In genomic region chr3:96338043-96338442, GRCm38 (mm10) we compare ENCODE assay signal across 31 mouse cellular contexts. TPM values are rescaled to one million over a fixed set of nuclear protein-coding genes. Genes with fewer than 3 reads are reported as not detected.
DNase-seq lines count a peak whose midpoint lies in the region; ATAC-seq lines count a peak whose summit lies in the region.
"Had no signal": no experiment of that assay in that cellular context is flagged by ENCODE, and none has a peak within 500 bp of the region (broad histone marks: within the 10 kb centered on the region; RNA-seq: fewer than 3 reads in every experiment).

No protein-coding gene starts in this region.

- no peak overlapping the region for H3K4me3 ChIP-seq in liver, embryonic 11.5 days (ENCODE audit: low read depth, low read length)
- H3K4me3 ChIP-seq in limb, embryonic 10.5 days: no peak overlapping the region
- H3K4me3 ChIP-seq: embryonic facial prominence, embryonic 13.5 days; erythroblast, embryonic 14.5 days; heart, embryonic 13.5 days; layer of hippocampus, adult 2 months; limb, embryonic 13.5 days; myocyte had no signal

- H3K4me1 ChIP-seq in liver, embryonic 11.5 days (replicated peaks; ENCODE audit: control insufficient read depth, insufficient read depth, low read length): peaks cover 9% of the 10 kb centered on the region
- peaks cover 14% of the 10 kb centered on the region for H3K4me1 ChIP-seq in limb, embryonic 10.5 days

- peak overlapping the region; percentile 26 for H3K4me2 ChIP-seq in liver, embryonic 11.5 days
- H3K4me2 ChIP-seq: embryonic facial prominence, embryonic 13.5 days; heart, embryonic 13.5 days; hindbrain, embryonic 14.5 days; limb, embryonic 13.5 days; lung, embryonic 14.5 days had no signal

- WGBS in liver, embryonic 11.5 days: 64% methylated on average over 8 of the region's 8 CpGs
- 93% methylated on average over 8 of the region's 8 CpGs for WGBS in limb, embryonic 10.5 days

- peak; percentile 31 for DNase-seq in liver, embryonic 11.5 days (ENCODE audit: low spot score)
- DNase-seq in liver: no peak
- peak; percentile 13 for DNase-seq in 416B (ENCODE audit: low read depth)
- DNase-seq in CD4-positive helper T cell, adult 2 months (ENCODE audit: low read depth, low spot score): peak; percentile 61
- DNase-seq in limb, embryonic 10.5 days (ENCODE audit: low spot score): peak; percentile 29
- DNase-seq in gastrocnemius, postnatal 36 days: no peak
- no peak for DNase-seq in spleen, postnatal 4 days (ENCODE audit: low spot score in 2 of 2)
- DNase-seq: adrenal gland, adult 2 months; cerebellum, adult 11 months; cerebellum, adult 9-11 months; gastrocnemius, postnatal 10 days; heart, adult 18-20 months; heart, postnatal 14 days; kidney, postnatal 25 days; lung, embryonic 14.5 days; midbrain, embryonic 14.5 days; right cerebral cortex, postnatal 14 days; spleen, adult 18-20 months; thymus, postnatal 25 days had no signal

- ATAC-seq in liver, embryonic 11.5 days (replicated peaks; ENCODE audit: low FRiP score): no peak
- ATAC-seq: forebrain, embryonic 16.5 days; intestine, embryonic 16.5 days; Patski had no signal

- no peak overlapping the region for H3K27ac ChIP-seq in liver, embryonic 11.5 days (ENCODE audit: low read depth, low read length)
- no peak overlapping the region for H3K27ac ChIP-seq in limb, embryonic 10.5 days
- H3K27ac ChIP-seq: embryonic facial prominence, embryonic 13.5 days; heart, embryonic 13.5 days; hindbrain, embryonic 14.5 days; layer of hippocampus, adult 2 months; limb, embryonic 13.5 days; liver, embryonic 14.5 days had no signal

- H3K27me3 ChIP-seq in liver, embryonic 11.5 days (replicated peaks; ENCODE audit: control insufficient read depth, insufficient read depth, low read length): peaks cover 54% of the 10 kb centered on the region
- H3K27me3 ChIP-seq in limb, embryonic 10.5 days (ENCODE audit: low read depth, poor library complexity, severe bottlenecking): peaks cover 75% of the 10 kb centered on the region

- H3K9ac ChIP-seq in liver, embryonic 11.5 days (ENCODE audit: low read depth, low read length): no peak overlapping the region
- H3K9ac ChIP-seq: embryonic facial prominence, embryonic 13.5 days; heart, embryonic 13.5 days; hindbrain, embryonic 14.5 days; limb, embryonic 13.5 days; liver, embryonic 14.5 days; lung, embryonic 14.5 days had no signal

- no peaks in the 10 kb centered on the region for H3K9me3 ChIP-seq in liver, embryonic 11.5 days (ENCODE audit: control insufficient read depth, low read length)
- no peaks in the 10 kb centered on the region for H3K9me3 ChIP-seq in limb, embryonic 10.5 days (replicated peaks)
- H3K9me3 ChIP-seq: embryonic facial prominence, embryonic 13.5 days; heart, embryonic 13.5 days; limb, embryonic 13.5 days had no signal

- intact Hi-C loops in gastrocnemius, postnatal 36 days (cut with DNase I): no loop called here

- H3K36me3 ChIP-seq in liver, embryonic 11.5 days (ENCODE audit: control insufficient read depth, insufficient read depth, low read length): no peaks in the 10 kb centered on the region
- no peaks in the 10 kb centered on the region for H3K36me3 ChIP-seq in limb, embryonic 10.5 days
- H3K36me3 ChIP-seq: embryonic facial prominence, embryonic 13.5 days; heart, embryonic 13.5 days; limb, embryonic 13.5 days had no signal

RNA-seq across cellular contexts. Expression of gene Fcgr1, which starts 44.3 kb away (rescaled TPM):
- 4.1 TPM in 2 replicates for polyA plus RNA-seq in liver, embryonic 11.5 days (2014; fragmentation: Nextera tagmentation; extraction: Ambion mirVana)
- 0.60 and 0.85 TPM in 2 replicates for polyA plus RNA-seq in limb, embryonic 10.5 days (2016; fragmentation: Nextera tagmentation; extraction: Ambion mirVana)
- under 1 TPM; 0.10 to 0.30 TPM for total RNA-seq in gastrocnemius, postnatal 36 days (2021)
- total RNA-seq: common myeloid progenitor, adult 5-6 weeks had no signal
- polyA plus RNA-seq: erythroblast, embryonic 14.5 days had no signal

Comparison
In these comparisons a context has a peak if more than half of its experiments do, and no peak if none do; other contexts are left out.
1. DNase-seq: peak in liver, embryonic 11.5 days (single experiment), 416B (single experiment), CD4-positive helper T cell, adult 2 months (single experiment) and limb, embryonic 10.5 days (single experiment); none in liver (single experiment), gastrocnemius, postnatal 36 days (0 of 2) and spleen, postnatal 4 days (0 of 2).